Mouse (Mus musculus) CH12.LX (cell line): Measurements from ENCODE around the gene Cd151. TPM values are rescaled to one million over a fixed set of nuclear protein-coding genes. Genes with fewer than 3 reads are reported as not detected.

Source experiments
- DNase-seq: peaks from one replicate; pipeline ENCODE4 v3.0.0-alpha.2; 2013; ENCODE audit errors: extremely low read depth
- H3K27ac ChIP-seq: 2 replicates; pipeline ENCODE4 v1.5.1; 2012; ENCODE audit warnings: low read depth, mild to moderate bottlenecking, control low read depth, moderate library complexity; ENCODE audit not compliant: insufficient read depth
- H3K27me3 ChIP-seq: replicated peaks from 2 replicates; pipeline ENCODE3; 2012; ENCODE audit warnings: inconsistent platforms
- H3K36me3 ChIP-seq, 2 experiments: replicated peaks in 1 of 2; 2 replicates each; pipeline versions ENCODE3 to v1.6.1; 2012; ENCODE audit warnings: inconsistent platforms in 1 of 2, low read length in 1 of 2, mild to moderate bottlenecking in 1 of 2, mixed read lengths in 1 of 2, moderate library complexity in 1 of 2; ENCODE audit not compliant: control insufficient read depth in 1 of 2, insufficient read depth in 1 of 2
- H3K4me1 ChIP-seq, 2 experiments: 2 replicates each; pipeline ENCODE4 v1.6.1; 2012; ENCODE audit warnings: inconsistent platforms in 1 of 2, moderate library complexity in 1 of 2; ENCODE audit not compliant: insufficient read depth in 2 of 2, control insufficient read depth in 1 of 2
- H3K4me2 ChIP-seq: 2 replicates; pipeline ENCODE4 v1.6.1; 2012; ENCODE audit warnings: low read depth, mild to moderate bottlenecking, control low read depth; ENCODE audit not compliant: poor library complexity, insufficient read depth, severe bottlenecking
- H3K4me3 ChIP-seq, 3 experiments: fragments of 150-350 bp in 1 of 3; sonication (generic) in 1 of 3; replicated peaks in 1 of 3; 2 replicates each; pipeline versions ENCODE3 to v1.5.1; 2011 to 2012; ENCODE audit warnings: low read depth in 2 of 3, low read length in 2 of 3, mild to moderate bottlenecking in 2 of 3, moderate library complexity in 2 of 3, control low read depth in 1 of 3, improper control_type of control experiment in 1 of 3, inconsistent platforms in 1 of 3, mixed read lengths in 1 of 3; ENCODE audit not compliant: poor library complexity in 1 of 3
- H3K79me2 ChIP-seq: replicated peaks from 2 replicates; pipeline ENCODE4 v1.6.1; 2012; ENCODE audit warnings: mild to moderate bottlenecking, moderate library complexity; ENCODE audit not compliant: control insufficient read depth, poor library complexity, insufficient read depth, severe bottlenecking; ENCODE audit errors: extremely low read depth
- H3K9ac ChIP-seq: 2 replicates; pipeline ENCODE4 v1.6.1; 2012; ENCODE audit warnings: low read depth, mild to moderate bottlenecking, control low read depth, moderate library complexity; ENCODE audit not compliant: insufficient read depth
- H3K9me3 ChIP-seq: replicated peaks from 2 replicates; pipeline ENCODE3; 2012; ENCODE audit warnings: low read length, inconsistent platforms, mixed read lengths
- BHLHE40 ChIP-seq: IDR thresholded peaks from 2 replicates; pipeline ENCODE4 v1.6.1; 2011; ENCODE audit warnings: mild to moderate bottlenecking, low read depth, low read length, improper control_type of control experiment
- CHD1 ChIP-seq: IDR thresholded peaks from 2 replicates; pipeline ENCODE4 v1.6.1; 2012; ENCODE audit warnings: low read depth, low read length, improper control_type of control experiment, inconsistent platforms
- CTCF ChIP-seq, 2 experiments: IDR thresholded peaks in 1 of 2; conservative IDR thresholded peaks in 1 of 2; 2 replicates each; pipeline ENCODE4 v1.5.1; 2011 to 2012; ENCODE audit warnings: low read depth in 2 of 2, low read length in 2 of 2, improper control_type of control experiment in 1 of 2, inconsistent platforms in 1 of 2, mild to moderate bottlenecking in 1 of 2, moderate library complexity in 1 of 2
- E2F4 ChIP-seq: IDR thresholded peaks from 2 replicates; pipeline ENCODE4 v1.6.1; 2011; ENCODE audit warnings: low read depth, low read length, improper control_type of control experiment; ENCODE audit not compliant: insufficient replicate concordance
- EP300 ChIP-seq: IDR thresholded peaks from 2 replicates; pipeline ENCODE4 v1.6.1; 2011; ENCODE audit warnings: low read length, improper control_type of control experiment
- GABPA ChIP-seq: IDR thresholded peaks from 2 replicates; pipeline ENCODE4 v1.6.1; 2012; ENCODE audit warnings: low read depth, low read length, improper control_type of control experiment, inconsistent platforms; ENCODE audit not compliant: insufficient replicate concordance
- IRF4 ChIP-seq: IDR thresholded peaks from 2 replicates; pipeline ENCODE4 v1.6.1; 2014; ENCODE audit warnings: low read depth, mild to moderate bottlenecking, inconsistent platforms, low read length, improper control_type of control experiment
- JUND ChIP-seq: conservative IDR thresholded peaks from 2 replicates; pipeline ENCODE4 v1.6.1; 2011; ENCODE audit warnings: low read depth, low read length, improper control_type of control experiment
- KAT2A ChIP-seq: IDR thresholded peaks from 2 replicates; pipeline ENCODE4 v1.6.1; 2012; ENCODE audit warnings: low read length, improper control_type of control experiment, inconsistent platforms; ENCODE audit not compliant: insufficient replicate concordance
- MAFK ChIP-seq: IDR thresholded peaks from 2 replicates; pipeline ENCODE4 v1.6.1; 2011; ENCODE audit warnings: low read length, improper control_type of control experiment; ENCODE audit not compliant: insufficient replicate concordance
- MAX ChIP-seq: IDR thresholded peaks from 2 replicates; pipeline ENCODE4 v1.6.1; 2011; ENCODE audit warnings: low read length, improper control_type of control experiment
- MAZ ChIP-seq: IDR thresholded peaks from 2 replicates; pipeline ENCODE4 v1.6.1; 2012; ENCODE audit warnings: low read depth, mild to moderate bottlenecking, inconsistent platforms, low read length, improper control_type of control experiment, moderate library complexity
- MEF2A ChIP-seq: IDR thresholded peaks from 2 replicates; pipeline ENCODE4 v1.6.1; 2014; ENCODE audit warnings: low read depth, mild to moderate bottlenecking, inconsistent platforms, low read length, improper control_type of control experiment, borderline replicate concordance
- MYC ChIP-seq: IDR thresholded peaks from 2 replicates; pipeline ENCODE4 v1.6.1; 2011; ENCODE audit warnings: low read depth, mild to moderate bottlenecking, improper control_type of control experiment, low read length
- NELFE ChIP-seq: IDR thresholded peaks from 2 replicates; pipeline ENCODE4 v1.6.1; 2011; ENCODE audit warnings: low read depth, low read length, improper control_type of control experiment
- NRF1 ChIP-seq: IDR thresholded peaks from 2 replicates; pipeline ENCODE4 v1.6.1; 2014; ENCODE audit warnings: low read depth, mild to moderate bottlenecking, inconsistent platforms, low read length, improper control_type of control experiment, moderate library complexity
- PAX5 ChIP-seq: IDR thresholded peaks from 2 replicates; pipeline ENCODE4 v1.6.1; 2012; ENCODE audit warnings: low read length, inconsistent platforms, mixed read lengths
- POLR2A ChIP-seq: IDR thresholded peaks from 2 replicates; pipeline ENCODE4 v1.6.1; 2011; ENCODE audit warnings: low read depth, mild to moderate bottlenecking, improper control_type of control experiment, low read length
- POLR2AphosphoS2 ChIP-seq: IDR thresholded peaks from 2 replicates; pipeline ENCODE4 v1.6.1; 2011; ENCODE audit warnings: low read depth, low read length, improper control_type of control experiment
- RCOR1 ChIP-seq: conservative IDR thresholded peaks from 2 replicates; pipeline ENCODE4 v1.6.1; 2012; ENCODE audit warnings: low read depth, mild to moderate bottlenecking, inconsistent platforms, low read length, improper control_type of control experiment
- SIN3A ChIP-seq: IDR thresholded peaks from 2 replicates; pipeline ENCODE4 v1.6.1; 2012; ENCODE audit warnings: low read length, improper control_type of control experiment, inconsistent platforms
- SMC3 ChIP-seq: IDR thresholded peaks from 2 replicates; pipeline ENCODE4 v1.6.1; 2011; ENCODE audit warnings: low read depth, low read length, improper control_type of control experiment
- TBP ChIP-seq: conservative IDR thresholded peaks from 2 replicates; pipeline ENCODE4 v1.6.1; 2011; ENCODE audit warnings: low read depth, low read length, improper control_type of control experiment
- TCF12 ChIP-seq: IDR thresholded peaks from 2 replicates; pipeline ENCODE4 v1.6.1; 2014; ENCODE audit warnings: low read depth, mild to moderate bottlenecking, inconsistent platforms, low read length, improper control_type of control experiment
- UBTF ChIP-seq: IDR thresholded peaks from 2 replicates; pipeline ENCODE4 v1.6.1; 2012; ENCODE audit warnings: low read depth, mild to moderate bottlenecking, inconsistent platforms, low read length, improper control_type of control experiment, moderate library complexity
- USF1 ChIP-seq: IDR thresholded peaks from 2 replicates; pipeline ENCODE4 v1.6.1; 2014; ENCODE audit warnings: low read depth, mild to moderate bottlenecking, inconsistent platforms, low read length, improper control_type of control experiment
- USF2 ChIP-seq: conservative IDR thresholded peaks from 2 replicates; pipeline ENCODE4 v1.6.1; 2011; ENCODE audit warnings: low read depth, low read length, improper control_type of control experiment
- ZC3H11A ChIP-seq: IDR thresholded peaks from 2 replicates; pipeline ENCODE4 v1.6.1; 2012; ENCODE audit warnings: low read depth, mild to moderate bottlenecking, inconsistent platforms, low read length, improper control_type of control experiment
- ZKSCAN1 ChIP-seq: IDR thresholded peaks from 2 replicates; pipeline ENCODE4 v1.6.1; 2012; ENCODE audit warnings: low read depth, inconsistent platforms, low read length, improper control_type of control experiment, borderline replicate concordance
- ZNF384 ChIP-seq: IDR thresholded peaks from 2 replicates; pipeline ENCODE4 v1.6.1; 2012; ENCODE audit warnings: low read depth, low read length, improper control_type of control experiment, inconsistent platforms
- dilution Hi-C: fragments of 300-500 bp; cut with MboI; formaldehyde crosslinking; loops from 2 replicates; pipeline ENCODE4 v1.14.3; 2020; ENCODE audit warnings: low sequenced_read_pairs; ENCODE audit not compliant: extremely low pct_unique_long_range_greater_than_20kb, extremely low pct_ligation_motif_present
- in situ Hi-C: fragments of 300-500 bp; cut with MboI; formaldehyde crosslinking; loops from 3 replicates; pipeline ENCODE4 v1.14.3; 2019; ENCODE audit warnings: low sequenced_read_pairs, low pct_ligation_motif_present, low pct_unique_long_range_greater_than_20kb, mixed read lengths
- polyA plus RNA-seq: library from polyadenylated mRNA; unstranded; fragments of >175 nt; gene quantifications from 2 replicates; pipeline ENCODE4 v1.2.1, GENCODE M21; 2012; ENCODE audit warnings: low read depth; ENCODE audit not compliant: insufficient read length
- total RNA-seq, 2 experiments: library from RNA; depleted of rRNA; stranded (reverse); fragments of 300-350 nt in 1 of 2; fragments of >200 nt in 1 of 2; gene quantifications; 2 replicates each; pipeline ENCODE4 v1.2.3; 2012 to 2014

The Cd151 gene
- total and polyA plus RNA-seq, 3 experiments: 10.6 to 21.1 (median 14.9) TPM

DNA sequence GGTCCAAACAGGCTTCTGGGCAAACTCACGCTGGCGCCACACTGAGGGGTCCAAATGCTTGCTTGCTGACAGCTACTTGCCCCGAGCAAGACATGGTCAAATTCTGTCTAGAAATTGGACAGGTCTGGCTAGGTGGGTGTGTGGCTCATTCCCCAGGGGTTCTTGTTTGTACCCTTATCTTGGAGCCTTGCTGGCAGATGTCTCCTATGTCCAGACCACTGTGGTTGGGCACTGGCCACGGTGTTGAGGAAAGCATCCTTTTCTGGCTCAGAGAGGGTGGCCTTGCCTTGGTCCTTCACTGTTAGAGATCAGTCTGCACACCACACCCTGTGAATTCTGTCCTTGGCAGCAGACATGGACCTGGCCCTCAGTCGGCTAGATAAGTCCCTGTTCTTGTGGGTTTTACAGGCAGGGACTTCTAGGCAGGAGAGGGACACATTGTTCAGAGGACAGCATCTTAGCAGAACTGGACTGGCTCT, 11.1 kb downstream of the Cd151 start:
- peaks cover 19 to 45% of the 10 kb centered on the region in 2 experiments for H3K4me1 ChIP-seq
- dilution Hi-C loops (no loop called here), in situ Hi-C loops (no loop called here)
- H3K9me3 ChIP-seq: no peaks in the 10 kb centered on the region
- DNase-seq: no peak
- H3K4me2 ChIP-seq: no peak overlapping the region
- no peak overlapping the region for H3K9ac ChIP-seq
- TF ChIP-seq MAX (no peak), NELFE (no peak), E2F4 (no peak), IRF4 (no peak), ZNF384 (no peak), USF1 (no peak), EP300 (no peak), NRF1 (no peak), BHLHE40 (no peak), TBP (no peak)
- no peak overlapping the region for H3K4me3 ChIP-seq
- H3K27me3 ChIP-seq: peaks cover 9% of the 10 kb centered on the region
- no peak overlapping the region for H3K27ac ChIP-seq
- peaks cover 0 to 17% of the 10 kb centered on the region in 2 experiments for H3K36me3 ChIP-seq
- peaks cover 16% of the 10 kb centered on the region for H3K79me2 ChIP-seq

DNA sequence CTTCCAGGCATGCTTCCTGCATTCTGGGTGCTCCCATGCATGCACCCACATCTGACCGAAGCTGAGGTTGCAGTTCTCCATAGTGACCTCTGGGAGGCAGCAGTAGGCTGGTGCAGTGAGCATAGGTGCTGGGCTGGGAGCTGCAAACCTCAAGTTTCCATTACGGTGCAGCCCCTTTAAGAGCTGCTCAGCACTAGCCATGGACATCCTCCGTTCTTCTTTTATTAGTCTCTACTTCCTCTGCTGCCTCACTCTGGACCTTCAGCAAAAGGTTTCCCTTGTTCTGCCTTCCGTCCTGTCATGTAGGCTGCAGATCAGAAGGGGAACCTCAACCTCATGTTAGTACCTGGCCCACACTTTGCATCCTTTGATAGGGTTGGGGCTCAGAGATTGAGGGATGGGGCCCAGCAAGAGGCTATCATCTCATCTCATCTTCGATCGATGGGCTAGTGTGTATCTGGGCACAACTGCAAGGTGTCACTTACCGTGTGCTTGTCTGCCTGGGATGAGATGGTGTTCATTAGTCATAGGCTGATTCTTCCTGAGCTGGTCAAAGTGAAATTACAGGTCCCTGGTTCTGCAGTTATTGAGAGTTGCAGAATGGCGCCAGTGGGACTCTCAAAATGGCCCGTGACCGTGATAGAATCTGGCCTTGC, 13.8 kb downstream of the Cd151 start:
- peaks cover 4% of the 10 kb centered on the region for H3K27me3 ChIP-seq
- H3K27ac ChIP-seq: peak overlapping the region; percentile 45
- no peaks in the 10 kb centered on the region for H3K79me2 ChIP-seq
- H3K4me2 ChIP-seq: peak overlapping the region; percentile 88
- peak; percentile 95 for DNase-seq
- peak overlapping the region; percentile 21 to 25 (median 23) for H3K4me3 ChIP-seq
- H3K9me3 ChIP-seq: no peaks in the 10 kb centered on the region
- H3K9ac ChIP-seq: no peak overlapping the region; the same call in 1 of the 2 replicates
- H3K4me1 ChIP-seq: peaks cover 19 to 41% of the 10 kb centered on the region in 2 experiments
- peaks cover 0 to 32% of the 10 kb centered on the region in 2 experiments for H3K36me3 ChIP-seq
- in situ Hi-C loops: loop anchor here (5.0 kb wide), 1 partner anchor 46 kb away; no protein-coding TSS in a partner anchor
- dilution Hi-C loops: no loop called here
- no peak for TF ChIP-seq ZKSCAN1
- no peak for TF ChIP-seq GABPA
- TF ChIP-seq UBTF: no peak
- peak; percentile 68 for TF ChIP-seq SIN3A
- TF ChIP-seq NELFE: peak; percentile 75
- TF ChIP-seq MAZ: peak; percentile 78
- no peak for TF ChIP-seq USF1
- peak; percentile 70; the same call in 1 of the 2 replicates for TF ChIP-seq MAFK
- peak; percentile 40; the same call in 1 of the 2 replicates for TF ChIP-seq NRF1
- TF ChIP-seq IRF4: peak; percentile 89
- TF ChIP-seq USF2: no peak
- 0 out of 2 replicates have a peak, but pooled peaks have one; percentile 15 for TF ChIP-seq JUND
- TF ChIP-seq ZC3H11A: peak; percentile 45; the same call in 1 of the 2 replicates
- peak; percentile 61; the same call in 1 of the 2 replicates for TF ChIP-seq MAX
- TF ChIP-seq POLR2A: no peak
- TF ChIP-seq MYC: peak; percentile 70; the same call in 1 of the 2 replicates
- TF ChIP-seq PAX5: no peak
- no peak for TF ChIP-seq KAT2A
- TF ChIP-seq SMC3: peak; percentile 90
- TF ChIP-seq CTCF (conservative IDR thresholded peaks at IDR 0.05 in 1 of 2, IDR thresholded peaks at IDR 0.05 in 1 of 2; ENCODE audit: low read depth in 2 of 2, low read length in 2 of 2): peak; percentile 95
- TF ChIP-seq CHD1: no peak
- TF ChIP-seq RCOR1: 0 out of 2 replicates have a peak, but pooled peaks have one; percentile 49
- peak; percentile 74 for TF ChIP-seq EP300
- peak; percentile 47; the same call in 1 of the 2 replicates for TF ChIP-seq TCF12
- no peak for TF ChIP-seq POLR2AphosphoS2
- peak; percentile 80; the same call in 1 of the 2 replicates for TF ChIP-seq MEF2A
- no peak for TF ChIP-seq ZNF384
